Mouse (Mus musculus): ENCODE results near the gene Zmiz1.

The Zmiz1 gene

DNA sequence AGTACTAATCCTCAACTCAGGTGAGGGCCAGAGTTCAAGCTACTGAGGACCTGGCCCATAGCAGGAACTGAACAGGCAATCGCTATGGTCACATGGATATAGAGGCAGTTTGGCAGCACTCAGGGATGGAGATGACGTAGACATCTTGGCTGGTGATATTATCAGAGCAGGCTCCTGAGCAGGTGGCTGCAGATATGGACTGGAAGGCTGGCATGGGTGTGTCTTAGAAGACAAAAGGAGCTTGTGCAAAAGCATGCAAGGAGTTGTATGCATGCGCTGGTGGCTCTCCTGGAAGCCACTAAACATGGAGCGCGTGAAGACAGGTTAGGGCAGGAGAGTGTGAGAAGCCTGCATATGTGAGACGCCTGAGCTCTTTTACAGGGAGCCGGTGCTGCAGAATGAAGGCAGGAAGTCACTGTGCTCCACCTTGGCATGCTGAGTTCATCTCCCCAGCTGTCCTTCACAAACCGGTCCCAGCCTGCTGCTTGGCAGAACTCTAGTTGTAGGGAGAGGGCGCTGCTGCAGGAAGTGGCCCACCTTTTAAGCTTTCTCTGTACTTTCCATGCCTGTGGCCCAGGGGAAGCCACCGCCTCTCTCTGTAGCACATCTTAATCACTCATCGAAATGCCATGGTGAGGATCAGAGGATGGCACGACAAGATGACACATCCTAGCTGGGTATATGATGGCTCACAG, 4.8 kb upstream of the Zmiz1 start:
- in situ Hi-C loops (cut with MboI, MseI), result no loop called here

GRCm38 (mm10) chr14:25456666-25457433, 2.1 kb upstream of the Zmiz1 start:
- in situ Hi-C loops (cut with MboI, MseI), result no loop called here

GRCm38 (mm10) chr14:25457434-25457957, 1.5 kb upstream of the Zmiz1 start:
- in situ Hi-C loops (cut with MboI, MseI), result no loop called here

- in situ Hi-C loops (cut with MboI, MseI), result no loop called here
These were observed 622 bp upstream of the Zmiz1 start for GRCm38 (mm10) chr14:25458111-25459015.

DNA sequence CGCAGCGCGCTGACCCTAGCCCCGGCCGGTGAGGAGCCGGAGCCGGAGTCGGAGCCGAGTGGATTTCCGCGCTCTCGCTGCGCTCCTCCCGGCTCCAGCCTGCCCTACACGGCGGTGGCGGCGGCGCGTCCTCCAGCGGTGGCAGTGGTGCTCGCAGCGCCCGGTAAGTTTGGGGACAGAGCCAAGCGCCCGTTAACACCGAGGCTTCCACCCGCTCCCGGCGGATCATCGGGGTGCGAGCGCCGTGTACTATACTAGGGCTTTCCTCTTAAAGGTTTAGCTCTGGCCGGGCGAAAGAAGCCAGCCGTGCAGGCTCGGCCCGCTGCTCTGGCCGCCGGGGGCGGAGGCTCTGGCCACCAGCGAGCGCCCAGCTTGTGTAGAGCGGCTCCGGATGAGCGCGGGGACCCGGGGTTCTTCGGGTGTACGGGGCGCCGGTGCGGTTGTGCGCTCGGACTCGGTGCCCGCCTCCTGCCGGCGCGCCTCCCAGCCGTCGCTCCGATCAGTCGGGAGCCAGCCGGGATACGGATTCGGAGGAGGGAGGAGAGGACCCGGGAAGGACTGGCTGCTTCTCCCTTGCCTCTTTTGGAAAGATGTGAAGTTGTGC, 511 bp downstream of the Zmiz1 start:
- in situ Hi-C loops (cut with MboI, MseI), result no loop called here

DNA sequence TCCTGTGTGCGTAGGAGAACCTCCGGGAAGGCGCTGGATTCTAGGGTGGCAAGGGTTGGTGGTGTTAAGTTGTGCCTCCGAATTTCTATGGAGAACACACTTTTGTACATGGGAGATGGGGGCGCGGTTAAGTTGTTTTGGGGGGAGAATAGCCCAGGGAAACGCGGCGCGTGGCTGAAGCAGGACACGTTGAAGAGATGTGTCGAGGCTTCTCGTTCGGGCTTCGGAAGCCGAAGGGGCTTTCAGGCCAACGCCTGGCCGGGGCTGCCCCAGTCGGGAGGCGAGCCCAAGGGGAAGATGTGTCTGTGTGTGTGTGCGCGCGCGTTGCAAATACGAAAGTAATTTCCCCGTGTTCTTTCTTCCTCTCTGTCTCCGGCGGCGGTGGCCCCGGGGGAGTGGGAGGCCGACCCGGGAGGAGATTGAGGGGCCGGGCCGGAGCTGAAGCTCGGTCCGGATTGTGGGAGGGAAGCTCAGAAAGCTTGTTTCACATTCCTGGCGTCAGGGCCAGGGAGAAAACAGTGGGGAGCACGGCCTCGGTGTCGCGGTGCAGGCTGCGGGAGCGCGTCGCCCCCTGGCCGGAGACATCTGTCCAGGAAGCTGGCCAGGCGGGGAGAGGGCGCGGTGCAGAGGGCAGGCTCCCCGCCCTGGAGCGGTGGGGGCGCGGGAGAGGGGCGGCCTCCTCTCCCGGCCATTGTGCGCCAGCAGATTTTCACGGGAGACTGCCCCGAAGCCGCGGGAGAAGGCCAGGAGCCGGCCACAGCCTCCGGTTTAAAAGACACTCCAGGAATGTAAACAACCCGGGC, 1.2 kb downstream of the Zmiz1 start:
- in situ Hi-C loops (cut with MboI, MseI), result loop anchor here (5.0 kb wide), 1 partner anchor 273 kb away; no protein-coding TSS in a partner anchor

DNA sequence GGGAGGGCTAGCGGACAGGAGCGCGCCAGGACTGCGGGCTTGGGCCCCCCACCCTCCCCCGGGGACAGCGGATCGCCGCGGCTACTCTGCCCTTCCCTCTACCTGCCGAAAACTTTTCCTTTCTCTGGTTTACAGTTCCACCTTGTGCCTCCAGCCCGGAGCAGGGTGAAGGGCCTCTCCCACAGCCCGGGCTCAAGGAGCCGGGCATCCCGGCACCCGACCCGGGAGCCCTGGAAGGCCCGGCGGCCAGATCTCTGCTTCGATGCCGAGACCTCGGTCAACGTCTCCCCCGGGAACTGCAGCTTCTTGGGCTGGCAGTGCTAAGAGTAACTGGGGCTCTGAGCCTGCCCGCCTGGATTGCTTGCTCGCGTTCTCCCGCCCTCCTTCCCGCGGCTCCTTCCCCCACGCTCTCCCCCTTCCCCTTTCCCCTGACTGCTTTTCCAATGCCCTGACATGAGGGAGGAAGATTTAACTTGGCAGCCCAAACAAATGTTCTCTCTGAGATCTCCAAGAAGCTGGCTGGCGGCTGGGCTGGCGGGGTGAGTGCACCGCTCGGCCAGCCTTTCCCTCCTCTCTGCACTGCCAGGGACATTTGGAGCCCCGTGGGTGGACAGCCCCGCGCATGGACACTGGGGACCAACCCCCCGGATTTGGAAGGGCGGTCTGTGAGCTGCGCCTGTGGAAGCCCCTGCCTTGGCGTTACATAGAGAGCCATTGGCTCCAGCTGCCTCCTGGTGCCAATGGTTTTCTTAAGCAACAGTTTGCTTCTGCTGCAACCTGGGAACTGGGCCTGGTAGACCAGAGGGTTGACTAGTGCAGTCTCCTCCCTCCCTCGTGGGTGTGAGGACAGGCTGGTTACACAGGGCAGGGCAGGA, 2.1 kb downstream of the Zmiz1 start:
- in situ Hi-C loops (cut with MboI, MseI), result loop anchor here (5.0 kb wide), 1 partner anchor 274 kb away; no protein-coding TSS in a partner anchor

DNA sequence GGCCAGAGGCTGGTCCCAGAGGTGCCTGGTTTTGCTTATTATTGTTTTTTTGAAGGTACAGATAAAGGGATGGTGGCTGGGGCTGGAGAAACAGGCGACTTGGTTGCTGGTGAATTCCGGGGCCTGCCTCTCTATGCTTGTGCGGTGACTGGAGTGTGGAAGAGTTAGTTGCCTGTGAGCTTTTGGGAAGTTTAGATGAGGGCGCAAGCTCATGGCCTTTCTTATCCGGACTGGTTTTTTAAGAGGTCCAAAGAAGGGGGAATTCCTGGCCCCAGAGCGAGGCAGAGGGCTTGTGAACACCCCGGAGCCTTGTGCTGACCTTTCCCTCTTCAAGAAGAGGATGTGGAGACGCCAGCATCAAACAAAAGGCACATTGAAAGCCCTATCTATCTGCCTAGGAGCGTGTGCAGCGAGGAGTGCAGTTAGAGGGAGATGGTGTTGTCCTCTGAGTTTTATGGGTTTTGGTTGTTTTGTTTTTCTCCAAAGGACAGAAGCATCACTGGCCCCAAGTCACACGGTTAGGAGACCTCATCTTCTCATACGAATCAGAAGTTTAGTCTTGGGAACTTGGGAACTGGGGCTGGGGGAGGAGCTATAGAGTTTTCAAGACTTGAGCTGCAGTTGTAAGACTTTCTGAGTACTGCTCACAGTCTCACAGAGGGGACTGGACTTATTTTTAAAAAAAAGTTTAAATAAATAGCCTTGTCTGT, 2.8 kb downstream of the Zmiz1 start:
- in situ Hi-C loops (cut with MboI, MseI), result loop anchor here (5.0 kb wide), 1 partner anchor 275 kb away; no protein-coding TSS in a partner anchor

DNA sequence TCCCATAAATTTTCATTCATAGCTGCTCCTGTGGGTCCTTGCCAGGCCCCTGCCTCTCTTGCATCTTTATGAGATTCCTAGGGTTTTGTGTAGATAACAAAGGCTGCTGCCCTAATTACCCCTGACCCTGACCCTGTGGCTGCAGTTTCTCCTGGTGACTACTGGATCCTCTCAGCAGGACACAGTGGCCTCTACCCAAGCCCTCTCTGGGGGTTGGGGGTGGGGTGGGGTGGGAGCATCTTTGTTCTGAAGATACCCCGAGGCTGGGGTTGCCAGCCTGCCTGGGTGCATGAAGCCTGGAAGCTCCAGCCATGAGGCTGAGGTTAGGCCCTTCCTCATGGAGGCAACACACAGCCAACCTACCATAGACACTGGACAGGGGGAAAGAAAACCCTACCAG, 4.0 kb downstream of the Zmiz1 start:
- in situ Hi-C loops (cut with MboI, MseI), result loop anchor here (5.0 kb wide), 1 partner anchor 276 kb away; no protein-coding TSS in a partner anchor

DNA sequence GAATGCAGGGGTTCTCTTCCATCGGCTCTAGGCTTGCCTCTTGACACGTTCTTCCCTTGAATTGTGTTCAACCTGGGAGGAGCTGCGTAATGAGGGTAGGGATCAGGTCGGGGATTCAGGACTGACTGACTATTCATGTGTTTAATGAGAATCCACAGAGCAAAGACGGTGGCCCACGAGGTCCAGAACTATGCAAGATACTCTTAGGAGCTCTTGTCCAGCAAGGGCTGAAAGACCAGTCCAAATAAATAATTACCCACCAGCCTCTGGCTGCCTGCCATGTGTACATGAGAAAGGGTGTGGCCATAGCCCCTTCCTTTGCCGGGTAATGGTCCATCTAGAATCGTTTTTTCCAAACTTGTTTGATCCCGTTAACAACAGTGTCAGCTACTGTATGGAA, 4.9 kb downstream of the Zmiz1 start:
- in situ Hi-C loops (cut with MboI, MseI), result loop anchor here (5.0 kb wide), 1 partner anchor 277 kb away; no protein-coding TSS in a partner anchor

- in situ Hi-C loops (cut with MboI, MseI), result loop anchor here (5.0 kb wide), 1 partner anchor 277 kb away; no protein-coding TSS in a partner anchor
These were observed 5.8 kb downstream of the Zmiz1 start for GRCm38 (mm10) chr14:25464611-25465307.

DNA sequence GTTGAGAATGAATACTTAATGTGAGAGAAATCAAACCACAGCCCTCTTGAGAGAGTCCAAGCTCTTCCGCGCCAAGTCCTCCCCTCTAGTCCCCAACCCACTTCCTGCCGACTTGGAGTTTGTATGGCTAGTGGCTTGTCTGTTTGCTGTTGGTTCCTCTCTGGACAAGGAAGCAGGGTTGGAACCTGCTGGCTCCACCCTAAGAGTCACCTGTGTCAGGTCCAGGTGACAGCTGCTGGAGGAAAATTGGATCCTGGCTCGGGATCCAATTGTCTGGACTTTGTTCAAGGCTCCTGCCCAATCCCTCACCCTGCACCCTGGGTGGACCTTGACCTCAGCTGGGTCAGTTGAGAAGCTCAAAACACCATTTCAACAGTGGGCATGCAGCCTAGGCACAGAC, 7.4 kb downstream of the Zmiz1 start:
- in situ Hi-C loops (cut with MboI, MseI), result no loop called here

- in situ Hi-C loops (cut with MboI, MseI), result no loop called here
These were observed 9.1 kb downstream of the Zmiz1 start for GRCm38 (mm10) chr14:25467911-25468668.

DNA sequence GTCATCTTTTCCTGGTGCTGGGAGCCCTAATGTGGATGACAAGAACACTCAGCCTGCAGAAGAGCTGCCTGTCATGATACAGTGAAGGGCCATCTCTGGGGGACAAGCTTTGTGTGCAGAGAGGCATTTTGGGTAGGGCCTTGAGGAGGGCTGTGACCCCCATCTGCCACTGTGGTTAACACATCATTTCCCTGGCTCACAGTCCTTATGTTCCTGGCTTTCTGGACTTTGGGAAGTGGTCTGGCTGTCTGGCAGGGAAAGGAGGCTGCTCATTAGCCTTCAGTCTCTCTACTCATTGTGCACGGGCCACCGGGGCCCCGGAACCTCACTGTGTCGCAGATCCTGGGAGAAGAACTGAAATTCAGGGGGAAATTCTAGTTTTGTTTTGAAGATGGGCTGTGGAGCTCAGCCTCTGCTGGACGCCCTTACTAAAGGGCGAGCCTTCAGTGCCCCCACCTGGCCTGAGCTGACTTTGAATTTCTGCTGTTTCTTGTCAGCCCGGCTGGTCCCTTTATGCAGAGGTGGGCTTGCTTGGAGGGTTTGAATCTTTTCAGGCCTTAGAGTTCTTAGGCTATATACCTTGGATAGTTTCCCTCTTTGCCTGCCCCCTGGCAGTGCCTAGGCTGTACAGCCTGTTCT, 10.0 kb downstream of the Zmiz1 start:
- in situ Hi-C loops (cut with MboI, MseI), result no loop called here

- in situ Hi-C loops (cut with MboI, MseI), result loop anchor here (10.0 kb wide), 1 partner anchor 976 kb away; no protein-coding TSS in a partner anchor
These were observed 11.3 kb downstream of the Zmiz1 start for GRCm38 (mm10) chr14:25470224-25470805.

DNA sequence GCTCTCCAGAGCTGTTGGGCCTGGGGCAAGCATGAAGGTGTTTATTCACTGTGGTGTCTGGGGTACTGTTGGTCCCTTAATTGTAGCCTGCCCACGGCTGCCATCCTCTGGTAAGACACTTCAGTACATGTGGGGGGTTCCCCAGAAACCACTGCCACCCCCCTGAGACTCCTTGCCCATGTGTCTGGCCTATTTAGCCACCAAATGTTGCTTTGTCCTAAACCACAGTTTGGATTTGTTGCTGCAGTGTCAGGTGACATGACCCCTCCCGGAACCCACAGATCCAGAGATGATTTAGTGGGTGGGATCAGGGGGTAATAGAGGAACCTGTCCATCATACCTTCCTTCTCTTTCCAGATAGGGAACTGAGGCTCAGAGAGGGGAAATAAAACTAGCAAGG, 12.1 kb downstream of the Zmiz1 start:
- in situ Hi-C loops (cut with MboI, MseI), result loop anchor here (10.0 kb wide), 1 partner anchor 976 kb away; no protein-coding TSS in a partner anchor

Measured in regulatory T cell (primary cell).